Mouse (Mus musculus) lung, postnatal 0 days (tissue): ENCODE results near the gene Sema4g.

Experiments used
- CTCF ChIP-seq: IDR thresholded peaks from 2 replicates; pipeline ENCODE4 v1.5.1; 2016; ENCODE audit warnings: antibody characterized with exemption, mild to moderate bottlenecking
- EP300 ChIP-seq: IDR thresholded peaks from 2 replicates; pipeline ENCODE4 v1.6.1; 2016; ENCODE audit warnings: antibody characterized with exemption, mild to moderate bottlenecking, control low read depth

- TF ChIP-seq CTCF (no peak), EP300 (no peak)
These were observed 20.6 kb upstream of the Sema4g start for GRCm38 (mm10) chr19:44968329-44968728.
